Mouse (Mus musculus) layer of hippocampus, postnatal 14 days (tissue): Measurements from ENCODE around the gene Ift27. TPM values are rescaled to one million over a fixed set of nuclear protein-coding genes. Genes with fewer than 3 reads are reported as not detected.

Experiments
- DNase-seq, 2 experiments: peaks; one replicate each; pipeline ENCODE4 v3.0.0; 2021 to 2022; ENCODE audit warnings: low spot score in 2 of 2, mixed read lengths in 1 of 2
- total RNA-seq, 2 experiments: library from RNA; stranded (reverse); gene quantifications; 2 replicates each; pipeline ENCODE4 v1.2.3; 2021

Ift27 gene
- total RNA-seq, 2 experiments from 2014 or later, result 26.4 to 31.2 TPM

- no peak for DNase-seq
Observed at GRCm38 (mm10) chr15:78172899-78173817, 749 bp downstream of the Ift27 start.

- DNase-seq, result peak; percentile 37 to 73
Observed at GRCm38 (mm10) chr15:78172256-78172898, 1.5 kb downstream of the Ift27 start.

- DNase-seq, result peak in 1 of 2 experiments; percentile 26
Observed at GRCm38 (mm10) chr15:78171651-78172050, 2.3 kb downstream of the Ift27 start.

- DNase-seq, result no peak
Observed at GRCm38 (mm10) chr15:78170708-78171107, 3.2 kb downstream of the Ift27 start.

- peak; percentile 38 to 63 for DNase-seq
Observed at GRCm38 (mm10) chr15:78169566-78169965, 4.3 kb downstream of the Ift27 start.

GRCm38 (mm10) chr15:78165292-78165691 is 8.6 kb downstream of the Ift27 start:
- DNase-seq, result no peak

- no peak for DNase-seq
Observed at GRCm38 (mm10) chr15:78164466-78164865, 9.4 kb downstream of the Ift27 start.

GRCm38 (mm10) chr15:78161946-78162345 is 12.0 kb downstream of the Ift27 start:
- no peak for DNase-seq

GRCm38 (mm10) chr15:78158335-78158734 is 15.6 kb downstream of the Ift27 start:
- no peak for DNase-seq

GRCm38 (mm10) chr15:78157824-78158223 is 16.1 kb downstream of the Ift27 start:
- DNase-seq, result no peak

GRCm38 (mm10) chr15:78157330-78157729 is 16.6 kb downstream of the Ift27 start:
- no peak for DNase-seq

GRCm38 (mm10) chr15:78155421-78155820 is 18.5 kb downstream of the Ift27 start:
- DNase-seq, result no peak

- no peak for DNase-seq
Observed at GRCm38 (mm10) chr15:78153045-78153775, 20.7 kb downstream of the Ift27 start.

- DNase-seq, result no peak
Observed at GRCm38 (mm10) chr15:78148565-78148964, 25.3 kb downstream of the Ift27 start.

GRCm38 (mm10) chr15:78140226-78140625 is 33.7 kb downstream of the Ift27 start:
- no peak for DNase-seq

- DNase-seq, result no peak
Observed at GRCm38 (mm10) chr15:78134606-78135005, 39.3 kb downstream of the Ift27 start.

GRCm38 (mm10) chr15:78133389-78133788 is 40.5 kb downstream of the Ift27 start:
- no peak for DNase-seq

GRCm38 (mm10) chr15:78119704-78120103 is 54.2 kb downstream of the Ift27 start, which contains the start of gene Cacng2:
TSS of gene Cacng2 (minus strand) at chr15:78120028.
- peak; percentile 92 for DNase-seq

GRCm38 (mm10) chr15:78119248-78119647 is 54.7 kb downstream of the Ift27 start:
- peak in 1 of 2 experiments; percentile 26 for DNase-seq

- DNase-seq, result peak in 1 of 2 experiments; percentile 12
Observed at GRCm38 (mm10) chr15:78118275-78118995, 55.5 kb downstream of the Ift27 start.

- DNase-seq, result no peak
Observed at GRCm38 (mm10) chr15:78117731-78118130, 56.2 kb downstream of the Ift27 start.
